Mouse (Mus musculus): ENCODE measurements around the gene Mgat5. TPM values are rescaled to one million over a fixed set of nuclear protein-coding genes. Genes with fewer than 3 reads are reported as not detected.

The Mgat5 gene
- polyA plus RNA-seq, 1 experiment from 2014 or later, result 12.6 TPM

GRCm38 (mm10) chr1:127352131-127352793, 147.4 kb downstream of the Mgat5 start:
- no peak overlapping the region for H3K9ac ChIP-seq (replicated peaks)
- H3K27me3 ChIP-seq, result no peaks in the 10 kb centered on the region
- ATAC-seq (replicated peaks), result no peak
- no peaks in the 10 kb centered on the region for H3K36me3 ChIP-seq
- peaks cover 6% of the 10 kb centered on the region; the same call in 1 of the 2 replicates for H3K4me1 ChIP-seq
- H3K4me3 ChIP-seq, result no peak overlapping the region
- 65% methylated on average over 4 of the region's 4 CpGs for WGBS
- no peak overlapping the region for H3K4me2 ChIP-seq (replicated peaks)
- H3K27ac ChIP-seq (replicated peaks), result no peak overlapping the region
- no peaks in the 10 kb centered on the region for H3K9me3 ChIP-seq

GRCm38 (mm10) chr1:127353408-127353807, 148.6 kb downstream of the Mgat5 start:
- peak; percentile 42; the same call in 1 of the 2 replicates for ATAC-seq (replicated peaks)
- 37% methylated on average over 9 of the region's 9 CpGs for WGBS
- Histone ChIP-seq H3K9me3 (no peaks in the 10 kb centered on the region), H3K4me3 (no peak overlapping the region), H3K27ac (replicated peaks) (0 out of 2 replicates have a peak overlapping the region, but pooled peaks have one; percentile 23), H3K36me3 (no peaks in the 10 kb centered on the region), H3K4me2 (replicated peaks) (no peak overlapping the region), H3K4me1 (peaks cover 6% of the 10 kb centered on the region; the same call in 1 of the 2 replicates), H3K27me3 (no peaks in the 10 kb centered on the region), H3K9ac (replicated peaks) (no peak overlapping the region)

- Histone ChIP-seq H3K4me3 (no peak overlapping the region), H3K36me3 (no peaks in the 10 kb centered on the region), H3K4me1 (peaks cover 6% of the 10 kb centered on the region; the same call in 1 of the 2 replicates), H3K4me2 (replicated peaks) (no peak overlapping the region), H3K9me3 (no peaks in the 10 kb centered on the region), H3K27me3 (no peaks in the 10 kb centered on the region), H3K9ac (replicated peaks) (no peak overlapping the region), H3K27ac (replicated peaks) (no peak overlapping the region)
- ATAC-seq (replicated peaks), result no peak
- WGBS, result 78% methylated on average over 5 of the region's 5 CpGs
These were observed 149.3 kb downstream of the Mgat5 start for GRCm38 (mm10) chr1:127354152-127354551.

- Histone ChIP-seq H3K27ac (replicated peaks) (no peak overlapping the region), H3K4me2 (replicated peaks) (no peak overlapping the region), H3K4me1 (peaks cover 6% of the 10 kb centered on the region; the same call in 1 of the 2 replicates), H3K4me3 (no peak overlapping the region), H3K9me3 (no peaks in the 10 kb centered on the region), H3K9ac (replicated peaks) (no peak overlapping the region), H3K27me3 (no peaks in the 10 kb centered on the region), H3K36me3 (no peaks in the 10 kb centered on the region)
- ATAC-seq (replicated peaks), result no peak
- WGBS, result 78% methylated on average over 3 of the region's 3 CpGs
These were observed 150.2 kb downstream of the Mgat5 start for GRCm38 (mm10) chr1:127355034-127355433.

- H3K4me3 ChIP-seq, result no peak overlapping the region
- no peaks in the 10 kb centered on the region for H3K9me3 ChIP-seq
- ATAC-seq (replicated peaks), result no peak
- no peak overlapping the region for H3K27ac ChIP-seq (replicated peaks)
- no peak overlapping the region for H3K4me2 ChIP-seq (replicated peaks)
- WGBS, result 90% methylated on average over 7 of the region's 7 CpGs
- H3K9ac ChIP-seq (replicated peaks), result no peak overlapping the region
- no peaks in the 10 kb centered on the region for H3K4me1 ChIP-seq
- peaks cover 6% of the 10 kb centered on the region; the same call in 1 of the 2 replicates for H3K36me3 ChIP-seq
- no peaks in the 10 kb centered on the region for H3K27me3 ChIP-seq
These were observed 158.8 kb downstream of the Mgat5 start for GRCm38 (mm10) chr1:127363638-127364037.

GRCm38 (mm10) chr1:127365706-127366105, 160.9 kb downstream of the Mgat5 start:
- Histone ChIP-seq H3K9me3 (no peaks in the 10 kb centered on the region), H3K27ac (replicated peaks) (no peak overlapping the region), H3K4me2 (replicated peaks) (no peak overlapping the region), H3K9ac (replicated peaks) (no peak overlapping the region), H3K36me3 (peaks cover 13% of the 10 kb centered on the region; the same call in 1 of the 2 replicates), H3K4me1 (no peaks in the 10 kb centered on the region), H3K27me3 (no peaks in the 10 kb centered on the region), H3K4me3 (no peak overlapping the region)
- 89% methylated on average over 5 of the region's 5 CpGs for WGBS
- no peak for ATAC-seq (replicated peaks)

GRCm38 (mm10) chr1:127366111-127366510, 161.3 kb downstream of the Mgat5 start:
- H3K36me3 ChIP-seq, result peaks cover 13% of the 10 kb centered on the region; the same call in 1 of the 2 replicates
- ATAC-seq (replicated peaks), result no peak
- H3K27ac ChIP-seq (replicated peaks), result no peak overlapping the region
- no peaks in the 10 kb centered on the region for H3K9me3 ChIP-seq
- WGBS, result 67% methylated on average over 10 of the region's 10 CpGs
- H3K4me2 ChIP-seq (replicated peaks), result no peak overlapping the region
- no peaks in the 10 kb centered on the region for H3K4me1 ChIP-seq
- no peak overlapping the region for H3K9ac ChIP-seq (replicated peaks)
- no peak overlapping the region for H3K4me3 ChIP-seq
- no peaks in the 10 kb centered on the region for H3K27me3 ChIP-seq

- H3K27ac ChIP-seq (replicated peaks), result no peak overlapping the region
- ATAC-seq (replicated peaks), result no peak
- no peak overlapping the region for H3K9ac ChIP-seq (replicated peaks)
- H3K4me2 ChIP-seq (replicated peaks), result no peak overlapping the region
- H3K4me1 ChIP-seq, result peaks cover 7% of the 10 kb centered on the region; the same call in 1 of the 2 replicates
- H3K9me3 ChIP-seq, result no peaks in the 10 kb centered on the region
- H3K36me3 ChIP-seq, result peaks cover 13% of the 10 kb centered on the region; the same call in 1 of the 2 replicates
- H3K4me3 ChIP-seq, result no peak overlapping the region
- H3K27me3 ChIP-seq, result no peaks in the 10 kb centered on the region
- WGBS, result 85% methylated on average over 8 of the region's 8 CpGs
These were observed 163.7 kb downstream of the Mgat5 start for GRCm38 (mm10) chr1:127368513-127368912.

GRCm38 (mm10) chr1:127369538-127369937, 164.7 kb downstream of the Mgat5 start:
- Histone ChIP-seq H3K4me2 (replicated peaks) (no peak overlapping the region), H3K4me3 (no peak overlapping the region), H3K27me3 (no peaks in the 10 kb centered on the region), H3K9me3 (no peaks in the 10 kb centered on the region), H3K27ac (replicated peaks) (no peak overlapping the region), H3K36me3 (peaks cover 13% of the 10 kb centered on the region; the same call in 1 of the 2 replicates), H3K9ac (replicated peaks) (no peak overlapping the region), H3K4me1 (peaks cover 13% of the 10 kb centered on the region)
- 95% methylated on average over 5 of the region's 5 CpGs for WGBS
- ATAC-seq (replicated peaks), result no peak

- Histone ChIP-seq H3K4me3 (no peak overlapping the region), H3K9me3 (no peaks in the 10 kb centered on the region), H3K9ac (replicated peaks) (no peak overlapping the region), H3K4me2 (replicated peaks) (no peak overlapping the region), H3K36me3 (0 out of 2 replicates have a peak, but pooled peaks cover 7% of the 10 kb centered on the region), H3K27ac (replicated peaks) (no peak overlapping the region), H3K4me1 (peaks cover 13% of the 10 kb centered on the region), H3K27me3 (no peaks in the 10 kb centered on the region)
- no peak for ATAC-seq (replicated peaks)
- WGBS, result 62% methylated on average over 4 of the region's 4 CpGs
These were observed 167.3 kb downstream of the Mgat5 start for GRCm38 (mm10) chr1:127372096-127372495.

- Histone ChIP-seq H3K4me3 (no peak overlapping the region), H3K9me3 (no peaks in the 10 kb centered on the region), H3K4me1 (peaks cover 13% of the 10 kb centered on the region), H3K27me3 (no peaks in the 10 kb centered on the region), H3K27ac (replicated peaks) (peak overlapping the region; percentile 11; the same call in 1 of the 2 replicates), H3K36me3 (0 out of 2 replicates have a peak, but pooled peaks cover 7% of the 10 kb centered on the region), H3K4me2 (replicated peaks) (no peak overlapping the region), H3K9ac (replicated peaks) (no peak overlapping the region)
- ATAC-seq (replicated peaks), result no peak
- 55% methylated on average over 5 of the region's 5 CpGs for WGBS
These were observed 168.7 kb downstream of the Mgat5 start for GRCm38 (mm10) chr1:127373559-127373958.

GRCm38 (mm10) chr1:127374157-127374556, 169.3 kb downstream of the Mgat5 start:
- Histone ChIP-seq H3K27me3 (no peaks in the 10 kb centered on the region), H3K36me3 (0 out of 2 replicates have a peak, but pooled peaks cover 7% of the 10 kb centered on the region), H3K4me1 (peaks cover 13% of the 10 kb centered on the region), H3K27ac (replicated peaks) (0 out of 2 replicates have a peak overlapping the region, but pooled peaks have one; percentile 11), H3K4me2 (replicated peaks) (no peak overlapping the region), H3K4me3 (no peak overlapping the region), H3K9me3 (no peaks in the 10 kb centered on the region), H3K9ac (replicated peaks) (no peak overlapping the region)
- 50% methylated on average over 3 of the region's 3 CpGs for WGBS
- no peak for ATAC-seq (replicated peaks)

All from forebrain, embryonic 15.5 days (tissue).